Mouse (Mus musculus) thymus, adult 2 months (tissue): Measurements from ENCODE around the gene Ndfip2.

Experiments used
- CTCF ChIP-seq: fragments of 200-500 bp; IDR thresholded peaks from 2 replicates; pipeline ENCODE4 v1.5.1; 2012; ENCODE audit warnings: mild to moderate bottlenecking, control low read depth, low read length, moderate library complexity, borderline replicate concordance; ENCODE audit not compliant: control insufficient read depth, poor library complexity, insufficient read depth; ENCODE audit errors: extremely low read depth
- POLR2A ChIP-seq: fragments of 200-500 bp; IDR thresholded peaks from 2 replicates; pipeline ENCODE4 v1.6.1; 2012; ENCODE audit warnings: mild to moderate bottlenecking, low read length, control low read depth, moderate library complexity; ENCODE audit not compliant: control insufficient read depth, poor library complexity, insufficient read depth; ENCODE audit errors: extremely low read depth

GRCm38 (mm10) chr14:105321712-105322111, 63.3 kb downstream of the Ndfip2 start:
- no peak for TF ChIP-seq CTCF
- no peak for TF ChIP-seq POLR2A
